Mouse (Mus musculus): ENCODE data around the gene Xpo6.
A peak's percentile ranks its signal among the peaks of the same experiment; 100 is the strongest.

Xpo6 gene

DNA sequence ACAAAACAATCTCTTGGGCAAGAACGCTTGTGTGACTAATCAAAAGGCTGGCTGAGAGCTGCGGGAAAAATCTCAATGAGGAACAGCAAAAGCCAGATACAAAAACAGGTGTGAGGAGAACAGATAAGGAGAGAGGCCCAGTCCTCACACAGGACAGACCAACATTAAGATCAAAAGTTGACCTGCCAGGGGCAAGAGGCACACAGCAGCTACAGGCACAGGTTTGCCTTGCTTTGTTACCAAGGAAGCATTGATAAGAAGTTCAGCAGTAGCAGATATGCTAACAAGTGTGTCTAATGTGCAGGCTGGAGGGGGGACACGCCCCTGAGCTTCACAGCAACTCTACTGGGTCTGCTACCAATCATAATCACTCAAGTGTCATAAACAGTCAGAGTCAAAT is 73.8 kb downstream of the Xpo6 start:
- no peak for DNase-seq (ENCODE audit: low spot score in 2 of 2)

GRCm38 (mm10) chr7:126121533-126121932 is 78.8 kb downstream of the Xpo6 start:
- no peak for DNase-seq (ENCODE audit: low spot score in 2 of 2)

- no peak for DNase-seq (ENCODE audit: low spot score in 2 of 2)
Measured at GRCm38 (mm10) chr7:126119819-126120218, 80.5 kb downstream of the Xpo6 start.

- no peak for DNase-seq (ENCODE audit: low spot score in 2 of 2)
Measured at GRCm38 (mm10) chr7:126113263-126113662, 87.0 kb downstream of the Xpo6 start.

- DNase-seq (ENCODE audit: low spot score in 2 of 2) = no peak
Measured at GRCm38 (mm10) chr7:126111230-126111629, 89.1 kb downstream of the Xpo6 start.

GRCm38 (mm10) chr7:126109898-126110297 is 90.4 kb downstream of the Xpo6 start:
- no peak for DNase-seq (ENCODE audit: low spot score in 2 of 2)

GRCm38 (mm10) chr7:126100440-126100839 is 99.9 kb downstream of the Xpo6 start:
- DNase-seq (ENCODE audit: low spot score in 2 of 2) = no peak

GRCm38 (mm10) chr7:126099835-126100234 is 100.5 kb downstream of the Xpo6 start:
- DNase-seq (ENCODE audit: low spot score in 2 of 2) = no peak

- no peak for DNase-seq (ENCODE audit: low spot score in 2 of 2)
Measured at GRCm38 (mm10) chr7:126099163-126099775, 101.0 kb downstream of the Xpo6 start.

GRCm38 (mm10) chr7:126097219-126097915 is 102.9 kb downstream of the Xpo6 start:
- no peak for DNase-seq (ENCODE audit: low spot score in 2 of 2)

- no peak for DNase-seq (ENCODE audit: low spot score in 2 of 2)
Measured at GRCm38 (mm10) chr7:126096596-126096995, 103.7 kb downstream of the Xpo6 start.

GRCm38 (mm10) chr7:126094738-126095137 is 105.6 kb downstream of the Xpo6 start:
- DNase-seq (ENCODE audit: low spot score in 2 of 2) = no peak

- DNase-seq (ENCODE audit: low spot score in 2 of 2) = no peak
Measured at GRCm38 (mm10) chr7:126093162-126093561, 107.1 kb downstream of the Xpo6 start.

DNA sequence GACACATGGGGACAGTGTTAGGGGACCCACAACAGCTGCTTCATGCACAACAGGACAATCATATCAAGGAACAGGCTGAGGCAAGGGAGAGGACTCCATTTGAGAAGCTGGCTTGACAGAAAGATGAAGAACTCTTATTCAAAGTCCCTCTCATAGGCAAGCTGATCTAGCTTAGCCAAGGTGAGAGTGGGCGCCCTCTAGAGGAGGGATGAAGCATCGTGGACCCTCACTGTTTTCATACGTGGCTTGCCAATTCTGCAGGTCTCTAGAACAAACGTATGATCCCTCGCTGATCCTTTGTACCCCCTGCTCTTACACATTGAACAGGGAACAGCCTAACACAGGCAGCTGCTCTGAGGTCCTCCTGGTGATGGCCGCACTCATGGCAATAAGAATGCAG is 110.5 kb downstream of the Xpo6 start:
- peak in 1 of 2 experiments; percentile 61 for DNase-seq (ENCODE audit: low spot score in 2 of 2)

DNA sequence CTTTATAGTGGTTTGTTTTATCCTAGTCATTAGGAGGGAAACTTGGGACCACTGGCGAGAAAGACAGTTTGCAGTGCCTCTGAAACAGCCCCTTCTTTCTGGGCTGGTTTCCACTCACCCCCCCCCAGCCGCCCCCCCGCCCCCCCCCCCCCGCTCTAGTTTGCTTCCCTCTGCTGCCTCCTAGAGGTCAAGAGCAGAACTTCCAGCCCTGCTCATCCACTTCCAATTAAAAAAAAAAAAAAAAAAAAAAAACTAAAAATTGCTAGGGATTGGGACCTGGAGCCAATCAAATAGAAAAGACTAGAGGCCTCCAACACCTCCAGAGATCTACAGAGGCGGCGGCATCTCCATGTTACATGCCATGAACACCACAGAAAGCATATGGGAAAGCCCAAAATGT is 112.1 kb downstream of the Xpo6 start:
- no peak for DNase-seq (ENCODE audit: low spot score in 2 of 2)

- DNase-seq (ENCODE audit: low spot score in 2 of 2) = no peak
Measured at GRCm38 (mm10) chr7:126087602-126088001, 112.7 kb downstream of the Xpo6 start.

DNA sequence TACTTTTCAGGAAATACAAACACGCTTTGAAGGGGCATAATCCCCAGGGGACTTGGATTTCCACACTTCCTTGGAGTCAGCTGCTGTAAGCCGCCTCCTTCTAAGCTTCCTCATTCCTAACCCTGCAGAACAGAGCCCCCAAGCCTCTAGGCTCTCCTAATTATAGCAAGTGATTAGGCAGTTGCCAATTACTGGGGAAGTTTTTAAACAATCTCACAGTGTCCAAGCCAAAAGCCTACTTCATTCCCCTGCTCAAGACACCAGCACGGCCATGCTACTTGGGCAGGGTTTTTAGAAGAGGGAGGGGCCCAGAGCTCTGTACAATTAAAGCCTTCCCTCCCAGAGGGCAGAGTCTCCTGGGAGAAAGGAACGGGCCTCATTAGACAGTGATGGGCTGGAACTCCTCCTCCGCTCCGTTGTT is 114.0 kb downstream of the Xpo6 start:
- DNase-seq (ENCODE audit: low spot score in 2 of 2) = no peak

GRCm38 (mm10) chr7:126085154-126085553 is 115.1 kb downstream of the Xpo6 start:
- DNase-seq (ENCODE audit: low spot score in 2 of 2) = no peak

DNA sequence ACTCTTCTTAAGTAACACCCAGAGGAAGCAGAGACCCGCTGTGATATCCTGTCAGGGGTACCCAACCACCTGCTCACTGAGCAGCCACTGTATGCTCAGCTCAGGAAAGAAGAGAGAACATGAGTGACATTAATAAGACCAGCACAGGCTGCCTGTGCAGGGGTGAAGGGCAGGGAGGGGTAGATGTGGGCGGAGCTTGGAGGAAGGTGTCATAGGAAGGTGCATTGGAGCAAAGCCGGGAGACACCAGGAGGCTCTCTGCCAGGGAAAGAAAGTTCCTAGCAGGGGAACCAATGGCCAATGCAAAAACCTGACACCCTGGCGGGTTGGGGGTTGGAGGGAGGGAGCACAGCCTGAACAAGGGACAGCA is 116.3 kb downstream of the Xpo6 start:
- no peak for DNase-seq (ENCODE audit: low spot score in 2 of 2)

DNA sequence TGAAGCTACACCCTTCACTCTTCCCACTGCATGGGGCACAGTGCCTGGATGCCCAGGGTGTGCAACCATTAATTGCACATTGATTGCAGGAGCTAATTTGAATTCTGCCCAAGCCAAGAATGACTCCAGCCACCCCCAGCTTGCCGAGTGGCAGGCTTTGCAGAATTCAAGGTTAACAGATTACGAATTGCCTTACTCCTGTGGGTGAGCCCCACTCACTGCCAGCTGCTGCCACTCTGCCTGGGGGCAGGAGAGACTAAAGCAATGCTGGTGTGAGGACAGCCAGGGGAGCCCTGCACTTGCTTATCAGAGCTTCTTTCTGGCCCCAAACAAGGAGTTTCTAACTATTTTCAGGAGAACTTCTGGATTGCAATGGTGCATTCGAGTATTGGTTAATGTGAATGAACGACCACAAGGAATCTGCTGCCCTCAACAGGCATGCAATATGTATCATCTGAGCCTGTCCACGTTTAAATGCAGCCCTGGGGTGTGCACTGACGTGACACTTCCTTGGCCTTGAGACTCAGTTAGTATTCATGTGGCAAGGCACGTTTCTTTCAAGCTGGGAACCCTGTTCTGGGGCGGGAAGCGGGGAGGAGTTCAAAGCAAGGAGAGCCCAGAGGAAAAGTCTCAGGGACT is 116.8 kb downstream of the Xpo6 start:
- DNase-seq (ENCODE audit: low spot score in 2 of 2) = no peak

DNA sequence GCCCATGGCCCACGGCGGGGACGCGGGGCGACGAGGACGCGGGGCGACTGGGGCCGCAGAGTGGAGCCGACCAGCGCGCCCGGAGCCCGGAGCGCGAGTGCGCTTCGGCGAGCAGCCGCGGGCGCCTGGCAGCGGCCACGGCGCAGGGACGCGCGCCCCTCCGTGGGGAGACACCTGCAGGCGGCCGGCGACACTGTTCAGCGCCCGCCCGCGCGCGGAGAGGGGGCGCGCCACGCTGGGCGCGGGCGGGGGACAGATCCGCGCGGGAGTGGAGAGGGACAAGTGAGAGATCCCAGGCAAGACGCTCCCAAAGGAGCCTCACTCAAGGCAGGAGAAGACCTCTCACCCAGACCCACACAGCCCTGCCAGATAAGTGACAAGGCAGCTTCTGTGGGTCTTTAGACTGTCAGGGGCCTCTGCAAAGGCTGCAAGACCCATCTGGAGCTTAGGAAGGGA is 118.0 kb downstream of the Xpo6 start, which contains the start of gene Gsg1l:
Gene Gsg1l (minus strand): TSS at position 126 of the 456 bp plus-strand sequence.
- DNase-seq (ENCODE audit: low spot score in 2 of 2) = peak in 1 of 2 experiments; percentile 27

GRCm38 (mm10) chr7:126081727-126082285 is 118.5 kb downstream of the Xpo6 start:
- no peak for DNase-seq (ENCODE audit: low spot score in 2 of 2)
